Mouse (Mus musculus): ENCODE data around the gene Tmem121. TPM values are rescaled to one million over a fixed set of nuclear protein-coding genes. Genes with fewer than 3 reads are reported as not detected.

Gene Tmem121
- total RNA-seq, 1 experiment = 12.5 TPM

- H3K4me3 ChIP-seq (ENCODE audit: insufficient read depth in 1 of 2, low read depth in 1 of 2, low read length in 2 of 2, poor library complexity in 1 of 2, severe bottlenecking in 1 of 2) = no peak overlapping the region; a peak in 1 of 4 replicates
- no peak for TF ChIP-seq MAFK (IDR thresholded peaks at IDR 0.05; ENCODE audit: insufficient read depth, low read depth, low read length)
- TF ChIP-seq CHD2 (IDR thresholded peaks at IDR 0.05; ENCODE audit: low read depth, low read length) = no peak
- TF ChIP-seq ZNF384 (IDR thresholded peaks at IDR 0.05; ENCODE audit: low read depth, low read length) = no peak
- no peak for TF ChIP-seq HCFC1 (IDR thresholded peaks at IDR 0.05; ENCODE audit: borderline replicate concordance, insufficient read depth, low read length)
- TF ChIP-seq ZC3H11A (IDR thresholded peaks at IDR 0.05; ENCODE audit: borderline replicate concordance, low read depth, low read length) = no peak
- H3K9me3 ChIP-seq (ENCODE audit: control insufficient read depth, insufficient read depth, low read depth, low read length) = no peaks in the 10 kb centered on the region
- DNase-seq (ENCODE audit: low read depth, low spot score) = no peak
- peaks cover 0 to 37% of the 10 kb centered on the region in 2 experiments; a peak in 3 of 4 replicates for H3K4me1 ChIP-seq (ENCODE audit: control insufficient read depth in 2 of 2, insufficient read depth in 2 of 2, low read length in 2 of 2, poor library complexity in 1 of 2)
- peaks cover 21% of the 10 kb centered on the region for H3K36me3 ChIP-seq (ENCODE audit: control insufficient read depth, insufficient read depth, low read length, poor library complexity, severe bottlenecking)
- in situ Hi-C loops (cut with MboI; ENCODE audit: low sequenced_read_pairs in 2 of 2, unreplicated experiment in 2 of 2) = no loop called here
- no peak overlapping the region for H3K27ac ChIP-seq (ENCODE audit: insufficient read depth, low read depth, low read length, poor library complexity, severe bottlenecking)
- H3K9ac ChIP-seq (ENCODE audit: insufficient read depth, low read depth, low read length, poor library complexity, severe bottlenecking) = no peak overlapping the region
These were observed 43.4 kb upstream of the Tmem121 start for GRCm38 (mm10) chr12:113142021-113142975.

GRCm38 (mm10) chr12:113143164-113143563, 42.6 kb upstream of the Tmem121 start:
- DNase-seq (ENCODE audit: low read depth, low spot score) = no peak
- Histone ChIP-seq H3K36me3 (ENCODE audit: control insufficient read depth, insufficient read depth, low read length, poor library complexity, severe bottlenecking) (peaks cover 21% of the 10 kb centered on the region), H3K27ac (ENCODE audit: insufficient read depth, low read depth, low read length, poor library complexity, severe bottlenecking) (no peak overlapping the region), H3K9ac (ENCODE audit: insufficient read depth, low read depth, low read length, poor library complexity, severe bottlenecking) (no peak overlapping the region), H3K9me3 (ENCODE audit: control insufficient read depth, insufficient read depth, low read depth, low read length) (no peaks in the 10 kb centered on the region), H3K4me1 (ENCODE audit: control insufficient read depth in 2 of 2, insufficient read depth in 2 of 2, low read length in 2 of 2, poor library complexity in 1 of 2) (peaks cover 0 to 46% of the 10 kb centered on the region in 2 experiments; a peak in 3 of 4 replicates), H3K4me3 (ENCODE audit: insufficient read depth in 1 of 2, low read depth in 1 of 2, low read length in 2 of 2, poor library complexity in 1 of 2, severe bottlenecking in 1 of 2) (no peak overlapping the region)
- TF ChIP-seq ZC3H11A (IDR thresholded peaks at IDR 0.05; ENCODE audit: borderline replicate concordance, low read depth, low read length) (no peak), CHD2 (IDR thresholded peaks at IDR 0.05; ENCODE audit: low read depth, low read length) (no peak), ZNF384 (IDR thresholded peaks at IDR 0.05; ENCODE audit: low read depth, low read length) (no peak), MAFK (IDR thresholded peaks at IDR 0.05; ENCODE audit: insufficient read depth, low read depth, low read length) (no peak), HCFC1 (IDR thresholded peaks at IDR 0.05; ENCODE audit: borderline replicate concordance, insufficient read depth, low read length) (no peak)
- in situ Hi-C loops (cut with MboI; ENCODE audit: low sequenced_read_pairs in 2 of 2, unreplicated experiment in 2 of 2) = no loop called here

DNA sequence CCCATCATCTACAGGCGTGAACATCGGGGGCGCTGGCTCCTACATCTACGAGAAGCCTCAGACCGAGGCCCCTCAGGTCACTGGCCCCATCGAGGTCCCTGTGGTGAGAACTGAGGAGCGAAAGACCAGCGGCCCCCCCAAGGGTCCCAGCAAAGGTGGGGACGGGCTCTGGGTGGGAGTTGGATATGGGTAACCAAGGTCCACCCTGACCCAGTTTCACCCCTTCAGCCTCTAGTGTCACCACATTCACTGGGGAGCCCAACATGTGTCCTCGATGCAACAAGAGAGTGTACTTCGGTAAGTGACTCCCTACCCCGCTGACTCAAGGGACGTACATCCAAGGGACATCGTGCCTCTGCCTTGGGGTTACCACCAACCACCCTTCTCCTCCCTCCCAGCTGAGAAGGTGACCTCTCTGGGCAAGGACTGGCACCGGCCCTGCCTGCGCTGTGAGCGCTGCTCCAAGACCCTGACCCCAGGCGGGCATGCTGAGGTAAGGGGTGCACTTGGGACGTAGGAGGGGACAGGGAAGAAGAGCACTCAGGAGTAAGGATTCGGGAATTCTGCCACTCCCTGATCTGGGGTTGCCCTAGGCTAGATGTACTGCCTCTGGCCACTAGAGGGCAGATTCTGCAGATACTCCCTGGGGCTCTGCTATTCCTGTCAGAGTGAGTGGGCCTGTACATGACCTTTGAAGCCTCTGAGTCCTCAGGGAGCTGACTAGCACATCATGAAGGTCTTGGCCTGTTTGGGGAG, 41.6 kb upstream of the Tmem121 start:
- Histone ChIP-seq H3K9me3 (ENCODE audit: control insufficient read depth, insufficient read depth, low read depth, low read length) (no peaks in the 10 kb centered on the region), H3K4me3 (ENCODE audit: insufficient read depth in 1 of 2, low read depth in 1 of 2, low read length in 2 of 2, poor library complexity in 1 of 2, severe bottlenecking in 1 of 2) (no peak overlapping the region), H3K9ac (ENCODE audit: insufficient read depth, low read depth, low read length, poor library complexity, severe bottlenecking) (no peak overlapping the region), H3K36me3 (ENCODE audit: control insufficient read depth, insufficient read depth, low read length, poor library complexity, severe bottlenecking) (peaks cover 21% of the 10 kb centered on the region), H3K27ac (ENCODE audit: insufficient read depth, low read depth, low read length, poor library complexity, severe bottlenecking) (no peak overlapping the region), H3K4me1 (ENCODE audit: control insufficient read depth in 2 of 2, insufficient read depth in 2 of 2, low read length in 2 of 2, poor library complexity in 1 of 2) (peaks cover 4 to 49% of the 10 kb centered on the region in 2 experiments; a peak in 3 of 4 replicates)
- no peak for TF ChIP-seq CHD2 (IDR thresholded peaks at IDR 0.05; ENCODE audit: low read depth, low read length)
- no peak for TF ChIP-seq MAFK (IDR thresholded peaks at IDR 0.05; ENCODE audit: insufficient read depth, low read depth, low read length)
- in situ Hi-C loops (cut with MboI; ENCODE audit: low sequenced_read_pairs in 2 of 2, unreplicated experiment in 2 of 2) = no loop called here
- DNase-seq (ENCODE audit: low read depth, low spot score) = no peak

DNA sequence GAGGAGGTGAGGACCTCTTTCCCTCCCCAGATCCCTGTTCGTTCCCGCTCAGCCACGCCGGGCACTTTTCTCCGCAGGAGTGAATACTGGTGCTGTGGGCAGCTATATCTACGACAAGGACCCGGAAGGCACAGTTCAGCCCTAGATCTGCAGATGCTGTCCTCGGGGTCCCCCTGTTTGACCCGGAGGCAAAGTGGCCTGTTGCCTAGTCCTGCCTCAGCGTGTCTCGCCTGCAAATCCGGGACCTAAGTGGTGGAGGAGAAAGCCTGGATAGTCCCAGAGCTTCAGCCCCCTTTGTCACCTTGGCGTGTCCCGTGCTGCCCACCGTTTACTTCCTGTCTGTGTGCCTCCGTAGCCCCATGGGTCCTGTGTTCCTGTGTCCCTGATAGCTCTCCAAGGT, 40.8 kb upstream of the Tmem121 start:
- Histone ChIP-seq H3K4me1 (ENCODE audit: control insufficient read depth in 2 of 2, insufficient read depth in 2 of 2, low read length in 2 of 2, poor library complexity in 1 of 2) (peaks cover 4 to 47% of the 10 kb centered on the region in 2 experiments; a peak in 3 of 4 replicates), H3K9ac (ENCODE audit: insufficient read depth, low read depth, low read length, poor library complexity, severe bottlenecking) (no peak overlapping the region), H3K36me3 (ENCODE audit: control insufficient read depth, insufficient read depth, low read length, poor library complexity, severe bottlenecking) (peaks cover 21% of the 10 kb centered on the region), H3K4me3 (ENCODE audit: insufficient read depth in 1 of 2, low read depth in 1 of 2, low read length in 2 of 2, poor library complexity in 1 of 2, severe bottlenecking in 1 of 2) (no peak overlapping the region), H3K27ac (ENCODE audit: insufficient read depth, low read depth, low read length, poor library complexity, severe bottlenecking) (no peak overlapping the region; the same call in 1 of the 2 replicates), H3K9me3 (ENCODE audit: control insufficient read depth, insufficient read depth, low read depth, low read length) (no peaks in the 10 kb centered on the region)
- TF ChIP-seq ZNF384 (IDR thresholded peaks at IDR 0.05; ENCODE audit: low read depth, low read length) (no peak), CHD2 (IDR thresholded peaks at IDR 0.05; ENCODE audit: low read depth, low read length) (no peak), MAFK (IDR thresholded peaks at IDR 0.05; ENCODE audit: insufficient read depth, low read depth, low read length) (no peak), HCFC1 (IDR thresholded peaks at IDR 0.05; ENCODE audit: borderline replicate concordance, insufficient read depth, low read length) (no peak), ZC3H11A (IDR thresholded peaks at IDR 0.05; ENCODE audit: borderline replicate concordance, low read depth, low read length) (no peak)
- in situ Hi-C loops (cut with MboI; ENCODE audit: low sequenced_read_pairs in 2 of 2, unreplicated experiment in 2 of 2) = no loop called here
- no peak for DNase-seq (ENCODE audit: low read depth, low spot score)
